Mouse (Mus musculus) left cerebral cortex, postnatal 14 days (tissue): Measurements from ENCODE around the gene Adamts1. TPM values are rescaled to one million over a fixed set of nuclear protein-coding genes. Genes with fewer than 3 reads are reported as not detected.

Source experiments
- DNase-seq, 2 experiments: peaks; one replicate each; pipeline ENCODE4 v3.0.0; 2021 to 2022; ENCODE audit warnings: low spot score in 2 of 2, mixed read lengths in 1 of 2
- intact Hi-C: fragments of 180-260 bp; cut with DNase I; formaldehyde crosslinking; loops from one replicate; pipeline ENCODE4 v1.15.1; 2025
- total RNA-seq, 2 experiments: library from RNA; stranded (reverse); gene quantifications; 2 replicates each; pipeline ENCODE4 v1.2.3; 2021

Adamts1 gene
- total RNA-seq, 2 experiments from 2014 or later, result 7.3 to 8.4 TPM

DNA sequence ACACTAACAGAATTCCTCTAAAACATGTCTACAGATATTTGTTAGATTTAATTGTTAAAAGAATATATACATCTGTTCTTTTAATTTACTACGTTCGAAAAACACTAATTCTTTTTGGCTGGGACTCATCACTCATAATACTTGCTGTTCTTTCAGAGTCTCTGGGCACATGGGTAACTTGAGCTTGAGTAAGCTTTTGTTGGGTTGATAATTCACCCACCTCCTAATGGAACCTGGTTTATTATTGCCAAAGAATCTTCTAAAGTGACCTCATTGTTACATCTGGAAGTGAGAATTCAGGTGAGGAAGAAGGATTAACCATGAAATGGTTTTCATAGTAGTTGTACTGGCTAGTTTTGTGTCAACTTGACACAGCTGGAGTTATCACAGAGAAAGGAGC, 21.8 kb downstream of the Adamts1 start:
- intact Hi-C loops, result no loop called here

DNA sequence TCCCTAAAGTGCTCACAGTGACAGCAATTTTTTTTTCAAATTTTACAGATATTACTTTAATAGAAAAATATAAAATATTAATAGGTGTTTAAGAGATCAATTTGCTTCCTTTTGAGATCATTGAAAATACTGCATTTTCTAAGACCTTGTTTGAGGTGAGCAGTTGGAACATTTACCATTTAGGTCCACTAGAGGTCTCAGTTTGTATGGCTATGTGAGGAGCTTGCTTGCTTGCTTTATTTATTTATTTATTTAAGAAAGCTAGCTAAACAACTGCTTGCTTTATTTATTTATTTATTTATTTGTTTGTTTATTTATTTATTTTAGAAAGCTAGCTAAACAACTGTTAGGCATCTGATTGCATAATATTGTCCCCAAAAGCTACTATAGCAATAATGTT, 23.1 kb downstream of the Adamts1 start:
- intact Hi-C loops, result no loop called here
- peak in 1 of 2 experiments; percentile 30 for DNase-seq

More for the DNA sequence above, 21.8 kb downstream of the Adamts1 start:
- DNase-seq, result no peak

DNA sequence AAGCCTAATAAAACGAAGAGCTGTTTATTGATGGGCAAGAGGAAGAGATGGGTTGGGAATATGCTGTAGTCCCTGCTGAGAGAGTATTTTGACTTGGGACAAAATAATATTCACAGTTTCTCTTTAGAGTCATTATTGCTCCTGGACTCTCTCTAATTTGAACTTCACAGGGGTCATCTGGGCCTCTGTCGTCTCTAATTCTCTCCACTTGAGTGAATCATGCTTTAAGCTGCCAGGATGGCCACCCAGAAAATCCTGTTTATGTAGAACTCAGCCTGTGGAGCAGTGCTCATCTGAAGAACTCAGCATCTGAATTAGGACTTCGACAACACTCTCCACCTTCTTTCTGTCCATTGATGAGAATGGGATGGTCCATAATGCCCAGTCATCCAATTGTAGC, 30.6 kb downstream of the Adamts1 start:
- intact Hi-C loops, result no loop called here
- DNase-seq, result no peak

DNA sequence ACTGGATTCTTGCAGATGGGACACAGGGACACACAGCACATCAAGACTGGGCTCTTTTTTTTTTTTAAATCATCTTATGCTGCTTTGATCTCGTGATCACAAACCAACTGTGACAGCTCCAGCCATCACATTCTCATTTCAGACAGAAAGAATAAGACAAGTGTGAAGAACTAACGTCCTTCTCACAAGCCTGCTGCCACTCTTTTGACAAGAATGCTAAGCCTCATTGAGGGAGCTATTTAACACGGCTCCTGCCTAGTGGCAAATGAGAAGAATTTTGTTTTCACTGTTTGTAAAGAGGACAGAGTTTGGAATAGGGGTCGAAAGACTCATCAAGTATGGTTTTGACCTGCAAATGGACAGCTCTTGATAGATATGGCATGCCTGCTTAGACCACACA, 35.6 kb downstream of the Adamts1 start:
- no peak for DNase-seq
- intact Hi-C loops, result no loop called here

DNA sequence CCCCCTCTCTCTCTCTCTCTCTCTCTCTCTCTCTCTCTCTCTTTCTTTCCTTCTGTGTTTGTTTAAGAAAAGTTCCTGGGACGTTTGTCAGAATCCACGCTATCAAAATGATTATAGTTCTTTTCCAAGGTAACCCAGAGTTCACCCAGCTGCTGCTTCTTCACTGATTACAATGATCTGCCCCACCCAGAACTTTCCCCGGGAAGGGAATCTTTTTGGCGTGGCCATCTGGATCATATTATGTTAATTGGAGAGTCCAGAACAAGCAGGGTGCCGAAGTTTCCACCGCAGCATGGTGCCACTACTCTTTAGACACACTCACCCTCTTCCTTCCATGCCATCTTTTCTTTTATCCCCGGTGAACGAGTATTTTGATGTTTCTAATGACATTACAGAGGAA, 37.2 kb downstream of the Adamts1 start:
- intact Hi-C loops, result no loop called here
- DNase-seq, result no peak

DNA sequence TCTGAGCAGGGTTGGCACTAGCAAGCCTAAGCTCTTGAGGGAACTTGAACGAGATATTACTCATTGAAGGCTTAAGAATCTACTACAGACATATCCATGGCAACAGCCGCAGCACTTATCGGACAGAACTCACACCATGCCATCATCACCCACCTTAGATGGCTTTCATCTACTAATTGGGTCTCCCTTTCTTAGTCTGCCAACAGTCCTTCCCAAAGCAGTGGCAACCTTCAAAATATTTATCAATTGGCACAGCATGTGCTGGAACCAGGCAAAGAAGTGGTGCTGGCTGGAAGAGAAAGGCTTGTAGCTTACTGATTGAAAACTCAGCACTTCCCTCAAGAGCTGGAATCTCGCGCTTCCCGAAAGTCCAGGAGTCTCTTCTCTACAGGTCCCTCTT, 37.7 kb downstream of the Adamts1 start:
- intact Hi-C loops, result no loop called here
- DNase-seq, result no peak

DNA sequence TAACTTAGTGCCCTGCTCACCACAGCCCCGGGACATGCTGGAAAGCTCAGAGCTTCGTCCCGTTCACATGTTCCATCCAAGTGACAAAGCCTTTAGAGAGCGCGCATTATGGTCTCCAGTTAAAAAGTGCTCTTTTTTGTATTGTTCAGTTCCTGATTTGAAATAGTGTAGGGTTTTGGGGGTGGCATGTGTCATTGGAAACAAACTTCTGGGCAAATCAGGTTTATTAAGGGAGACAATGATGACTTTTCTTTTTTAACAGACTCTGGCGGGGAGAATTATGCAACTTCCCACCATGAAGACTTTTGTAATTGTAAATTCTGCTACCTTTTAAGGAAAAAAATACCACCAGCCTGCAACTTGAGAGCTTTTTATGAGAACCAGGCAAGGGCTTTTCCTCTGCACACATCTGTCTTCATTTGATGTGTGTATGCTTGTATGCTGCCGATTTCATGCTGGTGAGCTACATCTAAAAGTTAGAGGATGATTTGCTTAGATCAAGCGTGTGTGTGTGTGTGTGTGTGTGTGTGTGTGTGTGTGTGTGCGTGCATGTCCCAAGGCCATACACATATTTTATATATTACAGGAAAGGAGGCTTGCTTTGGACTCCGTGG, 40.8 kb downstream of the Adamts1 start:
- intact Hi-C loops, result no loop called here
- DNase-seq, result no peak

DNA sequence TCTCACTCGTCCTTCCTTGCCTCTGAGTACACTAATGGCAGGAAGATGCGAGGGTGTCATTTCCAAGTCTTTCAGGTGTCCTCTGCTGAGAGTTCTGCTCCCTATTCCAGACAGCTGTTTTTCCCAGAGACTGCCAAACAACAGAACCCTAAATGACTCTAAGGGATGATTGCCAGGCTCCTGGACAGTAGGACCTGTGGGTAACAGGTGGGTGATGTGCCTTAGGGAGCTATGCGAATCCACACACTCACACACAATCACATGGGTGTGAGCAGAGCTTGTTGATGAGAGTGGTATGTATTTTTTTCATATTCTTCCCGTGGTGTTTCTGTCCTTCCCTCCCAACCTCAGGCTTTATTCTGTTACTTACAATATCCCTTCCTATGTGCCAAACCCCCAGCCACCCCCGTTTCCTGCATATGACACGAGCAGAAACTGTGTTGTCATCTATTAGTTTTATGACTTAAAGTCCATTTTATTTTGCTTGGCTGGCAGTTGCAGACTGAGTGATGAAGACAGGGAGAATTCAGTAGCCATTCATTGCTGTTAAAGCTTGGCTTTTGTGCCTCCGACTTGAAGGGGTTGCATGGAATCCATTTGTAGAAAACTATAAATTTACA, 41.8 kb downstream of the Adamts1 start:
- no peak for DNase-seq
- intact Hi-C loops, result no loop called here

DNA sequence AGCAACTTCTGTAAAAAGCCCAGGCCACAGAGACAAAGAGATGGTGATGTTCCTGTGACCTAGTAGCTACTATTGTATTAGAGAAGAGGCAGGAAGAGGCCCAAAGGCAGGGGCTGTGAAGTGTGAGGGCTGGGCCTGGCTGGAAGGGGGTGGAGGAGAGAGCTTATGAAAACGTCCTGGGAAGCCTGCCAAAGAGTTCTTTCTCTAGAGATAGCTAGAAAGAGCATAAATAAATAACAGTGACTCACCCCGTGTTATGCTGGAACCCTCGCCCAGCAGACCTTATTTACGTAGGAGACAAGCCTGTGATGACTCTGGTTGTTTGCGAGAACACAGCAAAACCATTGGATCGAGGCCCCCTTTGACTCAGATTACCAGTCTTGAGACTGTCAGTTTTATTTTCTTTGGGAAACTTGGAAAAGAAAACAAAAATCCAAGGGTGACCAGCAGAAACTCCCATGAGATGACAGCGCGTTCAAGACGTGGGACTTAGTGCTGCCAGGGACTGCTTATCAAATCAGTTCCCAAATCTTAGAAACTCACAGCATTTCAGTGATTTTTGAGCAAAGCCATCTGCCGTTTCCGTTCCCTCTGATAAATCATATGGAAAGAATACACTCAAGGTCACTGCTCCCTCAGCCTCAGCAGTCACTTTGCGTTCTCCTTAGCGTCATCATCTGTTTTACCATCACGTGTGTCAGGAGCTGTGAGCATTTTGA, 46.7 kb downstream of the Adamts1 start:
- intact Hi-C loops, result no loop called here
- peak; percentile 52 to 65 for DNase-seq

DNA sequence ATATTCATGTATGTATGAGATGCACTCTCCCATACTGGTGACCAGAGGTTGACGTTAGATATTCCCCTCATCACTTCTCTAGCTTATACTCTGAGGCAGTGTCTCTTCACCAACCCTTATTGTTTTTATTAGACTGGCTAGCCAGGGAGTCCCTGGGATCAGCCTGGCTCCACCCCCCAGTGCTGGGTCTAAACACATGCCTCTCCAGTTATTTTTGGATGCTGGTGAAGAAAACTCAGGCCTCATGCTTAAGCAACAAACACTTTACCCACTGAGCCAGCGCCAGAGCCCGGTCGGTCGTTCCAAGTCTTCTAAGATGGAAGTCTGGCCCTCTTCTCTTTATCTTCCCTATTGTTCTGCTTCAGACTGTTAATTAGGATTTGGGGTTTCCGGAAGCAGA, 53.6 kb downstream of the Adamts1 start:
- DNase-seq, result no peak
- intact Hi-C loops, result no loop called here

DNA sequence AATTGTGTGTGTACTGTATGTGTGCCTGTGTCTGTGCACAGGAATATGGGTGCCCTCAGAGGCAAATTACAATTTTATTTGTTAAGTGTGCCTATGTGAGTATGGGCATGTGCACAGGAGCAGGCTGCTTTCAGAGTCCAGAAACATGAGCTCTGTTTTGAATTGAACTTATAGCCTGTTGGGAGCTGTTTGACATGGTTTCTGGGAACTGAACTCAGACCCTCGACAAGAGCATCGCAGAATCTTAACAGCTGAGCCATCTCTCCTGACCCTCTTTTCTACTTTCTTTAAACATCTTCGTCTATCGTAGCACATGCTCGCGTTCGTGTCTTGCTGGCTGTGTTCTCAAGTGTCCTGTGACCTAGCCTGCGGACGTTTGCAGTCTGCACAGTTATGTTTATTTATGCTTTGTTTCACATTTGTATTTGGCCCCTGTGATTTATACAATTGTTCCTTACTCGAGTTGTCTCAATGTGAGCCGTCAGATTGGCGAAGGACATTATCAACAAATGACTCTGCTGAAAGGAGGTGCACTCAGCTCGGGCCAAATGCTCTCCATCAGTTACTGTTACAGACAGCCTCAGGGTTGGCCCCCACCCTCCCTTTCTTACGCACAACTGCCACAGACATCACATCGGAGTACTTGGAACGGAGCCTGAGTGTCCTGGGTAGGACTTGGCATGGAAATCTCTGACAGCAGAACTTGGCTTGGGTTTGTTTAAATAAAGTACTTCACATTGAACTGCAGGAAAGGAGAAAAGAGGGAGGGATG, 55.1 kb downstream of the Adamts1 start:
- intact Hi-C loops, result no loop called here
- no peak for DNase-seq

DNA sequence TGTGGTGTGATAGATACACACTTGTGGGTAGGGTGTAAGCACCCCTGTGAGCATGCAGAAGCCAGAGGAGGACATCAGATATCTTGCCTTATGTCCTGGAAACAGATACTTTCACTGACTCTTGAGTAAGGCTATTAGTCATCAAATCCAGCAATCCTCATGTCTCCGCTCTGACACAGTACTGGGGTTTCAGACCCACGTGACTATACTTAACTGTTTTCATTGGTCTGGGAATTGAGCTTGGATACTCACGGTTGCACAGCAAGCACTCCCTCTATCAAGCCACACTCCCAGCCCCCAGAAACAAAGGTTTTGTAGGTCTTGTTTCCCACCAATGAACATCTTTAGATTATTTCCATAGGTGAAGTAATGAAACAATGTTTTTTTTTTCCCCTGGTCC, 56.5 kb downstream of the Adamts1 start:
- no peak for DNase-seq
- intact Hi-C loops, result no loop called here

Other genes starting within 250 kb of the Adamts1 start
- gene Cyyr1, start 249.7 kb downstream of the Adamts1 start, total RNA-seq, result 1 to 10 TPM; 4.8 to 5.9 TPM
- gene Adamts5, start 98.7 kb upstream of the Adamts1 start, total RNA-seq, result 1 to 10 TPM; 1.4 to 1.6 TPM